Mouse (Mus musculus): Measurements from ENCODE around the gene Acoxl. TPM values are rescaled to one million over a fixed set of nuclear protein-coding genes. Genes with fewer than 3 reads are reported as not detected.
"Not testable (repeated sequence)": the region's sequence is repeated elsewhere in the genome, so short reads cannot be mapped to it uniquely, and the experiment has no call there.

The Acoxl gene
- total RNA-seq, 2 experiments from 2014 or later: not detected

DNA sequence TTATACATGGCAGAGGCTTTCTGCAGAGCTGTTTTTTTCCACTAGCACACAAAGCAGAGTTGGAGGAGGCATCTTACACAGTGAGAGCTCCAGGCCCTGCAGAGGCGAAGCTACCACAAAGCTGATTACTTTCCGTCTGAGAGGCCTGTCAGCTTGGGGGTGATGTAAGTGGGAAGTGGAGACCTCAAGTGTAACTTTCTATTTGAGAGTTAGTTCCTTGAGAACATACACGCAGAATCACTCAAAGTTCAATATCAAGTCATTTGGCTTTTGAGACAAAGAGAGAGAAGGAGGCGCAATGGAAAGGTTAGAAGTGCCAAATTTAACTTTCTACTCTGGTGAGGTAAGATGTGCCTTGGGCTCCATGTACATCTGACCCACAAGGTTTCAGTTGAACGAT lies 234.3 kb downstream of the Acoxl start:
- DNase-seq (ENCODE audit: low spot score in 2 of 2): no peak

DNA sequence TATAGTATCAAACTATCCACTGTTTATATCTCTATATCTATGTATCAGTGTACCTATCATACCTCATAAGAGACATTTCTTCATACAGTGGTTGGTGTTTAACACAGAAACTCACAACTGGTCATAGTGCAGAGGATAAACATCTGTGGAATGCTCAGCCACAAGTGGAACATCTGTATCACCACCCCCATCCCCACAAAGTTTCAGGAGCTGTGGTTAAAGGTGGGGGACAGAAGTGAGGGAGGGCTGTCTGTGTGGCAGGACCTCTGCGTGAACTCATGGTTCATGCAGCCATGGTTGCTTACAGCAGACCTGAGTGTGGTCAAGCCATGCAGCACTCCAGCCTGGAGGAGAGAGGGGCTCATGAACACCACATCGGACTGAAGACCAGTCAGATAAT lies 234.9 kb downstream of the Acoxl start:
- no peak for DNase-seq (ENCODE audit: low spot score in 2 of 2)

- DNase-seq (ENCODE audit: low spot score in 2 of 2): no peak
These were observed 238.3 kb downstream of the Acoxl start for GRCm38 (mm10) chr2:128076936-128077335.

GRCm38 (mm10) chr2:128078859-128079258 lies 240.2 kb downstream of the Acoxl start:
- DNase-seq (ENCODE audit: low spot score in 2 of 2): no peak

DNA sequence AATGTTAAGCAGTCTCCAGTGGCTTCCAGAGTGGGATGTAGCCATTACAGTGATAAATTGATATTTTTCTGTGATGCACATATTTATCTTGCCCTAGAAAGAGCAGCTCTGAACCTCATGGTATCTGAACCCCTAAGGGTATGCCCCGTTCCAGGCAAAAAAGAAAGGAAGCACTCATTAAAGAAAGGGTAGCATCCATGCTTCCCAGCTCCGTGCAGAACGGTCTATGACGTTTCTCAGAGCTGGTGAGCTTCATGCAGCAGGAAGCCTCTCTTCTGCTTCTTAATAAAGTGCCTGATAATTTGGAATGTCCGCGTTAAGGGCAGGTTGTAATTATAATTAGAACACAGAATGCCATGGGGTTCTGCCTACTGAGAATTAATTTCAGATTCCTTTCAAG lies 240.6 kb downstream of the Acoxl start:
- no peak for DNase-seq (ENCODE audit: low spot score in 2 of 2)

DNA sequence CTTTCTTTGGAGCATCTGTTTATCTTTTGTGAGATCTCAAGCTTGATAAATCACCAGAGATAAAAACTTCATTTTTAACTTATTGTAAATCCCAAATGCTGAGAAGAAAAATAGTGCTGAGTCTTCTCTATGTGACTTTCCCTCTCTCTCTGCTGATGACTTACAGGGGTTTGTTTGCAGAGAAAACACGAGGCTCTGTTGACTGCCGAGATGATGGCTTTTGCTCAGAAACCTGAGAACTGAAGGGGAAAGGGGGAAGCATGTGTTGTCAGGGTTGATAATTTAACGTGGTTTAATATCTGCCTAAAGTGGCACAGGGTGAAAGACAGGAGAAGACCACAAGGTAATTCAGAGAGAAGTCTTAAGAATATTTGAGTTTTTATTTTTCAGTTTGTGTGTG lies 245.2 kb downstream of the Acoxl start:
- DNase-seq (ENCODE audit: low spot score in 2 of 2): no peak

GRCm38 (mm10) chr2:128084607-128085006 lies 245.9 kb downstream of the Acoxl start:
- DNase-seq (ENCODE audit: low spot score in 2 of 2): no peak

DNA sequence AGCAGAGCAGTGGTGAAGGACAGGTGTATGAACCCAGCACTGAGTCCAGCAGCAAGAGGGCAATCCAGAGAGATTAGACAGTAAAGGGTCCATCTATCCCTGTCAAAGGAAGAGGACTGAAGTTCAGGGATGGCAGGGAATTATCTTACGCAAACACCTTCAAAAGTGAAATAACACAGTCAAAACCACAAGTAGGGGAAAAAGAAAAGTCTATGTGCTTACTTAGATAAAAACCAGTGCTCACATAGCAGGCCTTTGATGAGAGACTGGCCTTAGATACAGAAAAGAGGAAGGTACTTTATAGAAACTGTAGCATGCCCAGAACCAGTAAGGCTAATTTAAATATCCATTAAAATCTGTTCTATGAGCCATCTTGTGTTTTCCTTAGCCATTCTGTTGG lies 246.8 kb downstream of the Acoxl start:
- DNase-seq (ENCODE audit: low spot score in 2 of 2): no peak

DNA sequence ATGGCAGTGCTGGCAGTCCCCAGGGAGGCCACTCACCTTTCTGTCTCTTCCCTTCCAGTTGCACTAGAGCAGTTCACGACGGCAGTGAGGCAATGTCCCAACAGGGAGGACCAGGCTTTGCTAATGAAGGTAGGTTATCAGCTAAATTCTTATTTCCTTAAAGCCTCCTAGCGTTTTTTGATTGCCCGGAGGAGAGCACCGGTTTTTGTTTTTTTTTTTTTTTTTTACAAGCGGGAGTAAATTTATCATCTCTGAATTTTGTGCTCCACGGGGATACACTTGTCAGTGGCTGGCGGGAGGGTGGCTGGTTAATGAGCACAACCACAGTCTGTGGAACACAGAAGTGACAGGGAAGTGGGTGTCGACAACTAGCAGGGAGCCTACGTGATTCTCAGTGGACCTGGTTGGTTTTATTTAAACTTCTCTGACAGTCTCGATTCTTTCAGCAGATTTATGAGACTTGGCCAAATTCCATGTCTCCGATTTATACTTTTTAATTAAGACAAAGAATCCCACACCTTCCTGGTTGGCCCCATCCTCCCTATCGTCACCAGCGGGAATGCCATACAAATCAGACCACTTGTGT lies 247.7 kb downstream of the Acoxl start:
- DNase-seq (ENCODE audit: low spot score in 2 of 2): no peak

DNA sequence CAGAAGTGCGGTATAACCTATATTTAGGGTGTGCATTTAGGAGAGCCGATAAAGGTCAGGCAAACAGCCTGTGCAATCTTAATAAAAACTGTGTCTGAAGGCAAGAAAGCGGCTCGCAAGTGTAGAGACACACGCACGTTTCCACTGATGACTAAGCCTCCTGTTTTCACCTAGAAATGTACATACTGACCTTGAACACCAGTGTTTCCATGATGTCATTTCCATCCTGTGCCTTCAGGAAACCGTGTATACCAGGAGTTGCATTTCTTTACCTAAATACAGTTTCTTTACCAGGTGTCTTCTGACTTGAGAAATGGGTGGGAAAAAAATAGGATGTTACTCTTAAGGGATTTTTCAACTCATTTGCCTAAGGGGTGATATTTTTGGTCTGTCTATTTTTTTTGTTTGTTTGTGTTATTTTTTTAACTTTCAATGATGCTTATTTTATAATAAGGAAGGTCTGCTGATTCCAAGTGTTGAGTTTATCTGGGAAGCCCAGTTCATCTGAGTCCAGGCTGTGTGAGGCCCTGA lies 248.4 kb downstream of the Acoxl start:
- DNase-seq (ENCODE audit: low spot score in 2 of 2): no peak

DNA sequence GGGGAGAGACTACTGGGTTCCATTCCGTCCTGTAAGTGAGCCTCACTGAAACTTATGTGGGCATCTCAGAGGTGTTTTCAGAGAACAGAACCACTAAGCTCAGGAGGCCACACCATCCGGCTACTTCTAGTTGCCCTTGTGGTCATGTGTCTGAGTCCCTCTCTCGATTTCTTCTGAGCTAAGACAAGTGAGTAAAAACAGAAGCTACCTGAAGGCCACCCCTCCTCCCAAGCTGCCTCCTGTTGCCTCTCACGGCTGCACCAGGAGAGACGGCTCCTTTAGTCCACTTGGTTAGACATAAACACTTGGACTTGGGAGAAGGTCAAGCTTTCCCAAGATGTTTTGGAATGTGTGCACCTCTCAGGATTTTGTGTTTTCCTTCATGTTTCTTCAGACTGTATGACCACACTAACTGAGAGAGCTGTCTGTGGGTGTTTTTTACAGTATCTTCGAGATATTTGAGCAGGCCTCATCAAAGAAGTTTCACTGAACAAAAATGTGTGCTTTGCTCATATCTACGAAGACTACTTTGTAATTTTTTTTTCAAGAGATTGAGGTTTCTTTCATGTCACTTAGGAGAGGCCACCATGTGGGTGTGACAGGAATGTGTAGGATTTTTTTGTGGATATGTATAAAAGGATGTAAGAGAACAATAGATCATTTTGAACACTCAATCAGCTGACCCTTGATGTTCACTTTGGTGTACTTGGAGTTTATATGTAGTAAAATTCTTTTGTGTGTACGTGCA lies 249.3 kb downstream of the Acoxl start:
- DNase-seq (ENCODE audit: low spot score in 2 of 2): no peak

DNA sequence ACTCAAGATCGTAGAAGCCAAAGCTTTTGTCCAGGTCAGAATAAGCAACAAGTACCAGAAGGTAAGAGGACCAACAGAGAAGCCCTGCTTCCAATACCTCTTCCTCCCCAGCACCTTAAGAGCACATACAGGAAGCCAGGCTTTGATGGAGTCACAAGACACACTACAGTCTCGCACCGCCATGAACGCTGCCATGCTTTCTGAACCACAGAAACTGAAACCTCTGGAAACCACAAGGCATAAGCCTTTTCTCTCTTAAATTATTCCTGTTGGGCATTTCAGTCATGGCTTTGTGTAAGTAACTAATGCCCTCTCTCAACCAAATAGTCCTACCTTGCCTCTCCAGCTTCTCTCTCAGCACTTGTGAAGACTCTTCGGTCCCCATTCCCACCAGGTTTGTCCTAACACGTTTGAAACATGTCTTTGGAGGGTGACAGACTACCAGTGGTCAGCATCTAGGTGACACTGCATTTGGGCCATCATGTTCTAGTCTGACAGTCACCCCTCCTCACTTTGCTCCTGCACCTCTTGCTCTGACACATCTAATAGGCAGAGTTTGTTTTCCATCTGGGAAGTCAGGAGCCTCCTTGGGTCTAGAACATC lies 251.7 kb downstream of the Acoxl start:
- no peak for DNase-seq (ENCODE audit: low spot score in 2 of 2)

DNA sequence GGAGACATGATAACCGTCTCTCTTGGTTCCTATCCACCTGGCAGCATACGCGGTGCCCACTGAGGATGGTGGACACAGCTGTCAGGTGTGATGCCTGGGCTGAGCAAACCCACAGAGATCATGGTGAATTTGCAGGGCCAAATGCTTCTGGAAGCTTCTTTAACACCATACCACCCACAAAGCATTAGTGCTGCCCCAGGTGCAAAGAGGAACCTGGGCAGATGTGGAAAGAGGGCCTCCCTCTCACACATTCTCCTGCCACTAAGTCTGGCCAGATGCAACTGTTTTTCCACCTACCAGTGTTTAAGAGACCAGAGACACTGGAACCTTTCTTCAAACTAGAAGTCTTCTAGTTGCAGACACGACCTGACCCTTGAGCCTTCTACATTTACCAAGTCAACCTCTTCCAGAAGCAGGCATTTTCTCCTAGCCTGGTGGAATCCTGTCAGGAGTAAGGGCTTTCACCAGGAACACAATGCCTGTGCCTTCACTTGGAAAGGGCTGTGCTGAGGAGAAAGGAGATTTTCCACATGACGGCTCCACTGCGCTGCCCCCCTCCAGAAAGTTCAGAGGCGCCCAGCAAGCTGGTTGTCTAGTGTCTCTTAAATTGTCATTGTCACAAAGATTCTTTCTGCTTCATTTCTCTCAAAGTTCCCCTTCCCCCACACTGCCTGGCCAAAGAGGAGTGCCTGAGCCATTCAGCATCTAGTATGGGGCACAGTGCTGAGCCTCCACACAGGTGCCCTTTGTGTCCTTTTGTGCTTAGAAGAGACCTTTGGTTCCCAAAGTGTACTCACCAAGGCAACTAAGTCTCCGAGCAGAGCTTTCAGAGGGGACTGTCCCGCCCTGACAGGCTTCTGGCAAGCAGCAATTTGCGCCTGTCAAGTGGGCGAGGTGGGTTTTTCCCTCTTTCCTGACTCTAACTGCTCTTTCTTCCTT lies 253.0 kb downstream of the Acoxl start:
- DNase-seq (ENCODE audit: low spot score in 2 of 2): no peak

- no peak for DNase-seq (ENCODE audit: low spot score in 2 of 2)
These were observed 253.8 kb downstream of the Acoxl start for GRCm38 (mm10) chr2:128092451-128092850.

DNA sequence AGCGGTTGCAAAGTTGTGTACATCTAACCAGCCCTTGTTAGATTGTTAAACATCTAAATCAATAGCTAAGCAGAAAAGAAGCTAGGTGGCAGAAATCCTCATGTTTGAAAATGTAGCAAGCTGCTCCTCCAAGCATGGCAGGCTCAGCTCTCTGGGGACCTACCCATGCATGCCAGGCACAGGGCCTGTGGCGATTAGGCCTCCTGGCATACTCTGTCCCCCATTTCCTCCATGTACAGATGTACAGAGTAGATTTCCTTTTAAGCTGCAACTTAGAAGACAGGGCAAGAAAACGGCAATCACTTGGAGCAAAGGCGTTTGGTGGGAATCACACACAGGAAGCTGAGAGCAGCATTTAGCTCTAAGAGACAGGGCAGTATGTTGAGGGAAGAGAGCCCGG lies 255.5 kb downstream of the Acoxl start:
- DNase-seq (ENCODE audit: low spot score in 2 of 2): no peak

GRCm38 (mm10) chr2:128094602-128095001 lies 255.9 kb downstream of the Acoxl start:
- no peak for DNase-seq (ENCODE audit: low spot score in 2 of 2)

- no peak for DNase-seq (ENCODE audit: low spot score in 2 of 2)
These were observed 256.6 kb downstream of the Acoxl start for GRCm38 (mm10) chr2:128095270-128095669.

- no peak for DNase-seq (ENCODE audit: low spot score in 2 of 2)
These were observed 257.4 kb downstream of the Acoxl start for GRCm38 (mm10) chr2:128096070-128096469.

DNA sequence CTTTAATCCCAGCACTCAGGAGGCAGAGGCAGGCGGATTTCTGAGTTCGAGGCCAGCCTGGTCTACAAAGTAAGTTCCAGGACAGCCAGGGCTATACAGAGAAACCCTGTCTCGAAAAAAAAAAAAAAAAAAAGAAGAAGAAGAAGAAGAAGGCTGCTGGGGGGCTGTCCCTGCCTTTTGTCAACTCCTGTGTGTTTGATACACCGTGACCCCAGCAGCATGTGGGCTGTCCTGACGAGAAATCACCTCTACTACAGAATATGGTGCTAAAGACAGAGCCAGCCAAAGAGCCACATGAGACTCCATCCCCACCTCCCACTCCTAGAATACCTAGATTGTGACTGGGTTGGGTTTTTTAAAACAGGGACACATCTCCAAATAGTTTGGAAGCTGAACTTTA lies 259.4 kb downstream of the Acoxl start:
- DNase-seq (ENCODE audit: low spot score in 2 of 2): not testable (repeated sequence)

DNA sequence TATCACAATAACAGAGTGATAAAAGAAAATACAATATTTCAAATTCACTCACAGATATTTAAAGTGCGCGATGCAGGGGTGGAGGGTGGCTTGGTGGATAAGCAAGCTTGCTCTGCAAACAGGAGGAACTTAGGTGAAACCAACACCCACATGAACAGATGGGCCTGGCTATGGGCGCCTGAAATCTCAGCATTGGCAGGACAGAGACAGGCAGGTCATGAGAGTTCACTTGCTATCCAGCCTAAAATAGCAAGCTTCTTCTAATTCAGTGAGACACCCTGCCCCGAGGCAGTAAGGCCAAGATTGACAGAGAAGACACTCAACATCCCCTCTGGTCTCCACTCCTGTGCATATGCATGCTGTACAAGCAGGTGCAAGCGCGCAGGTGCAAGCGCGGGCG lies 263.4 kb downstream of the Acoxl start:
- no peak for DNase-seq (ENCODE audit: low spot score in 2 of 2)

GRCm38 (mm10) chr2:128104815-128105214 lies 266.1 kb downstream of the Acoxl start:
- no peak for DNase-seq (ENCODE audit: low spot score in 2 of 2)

Measured in layer of hippocampus, adult 18-20 months (tissue).